ENCODE assay signal across 22 mouse cellular contexts in the genomic region with DNA sequence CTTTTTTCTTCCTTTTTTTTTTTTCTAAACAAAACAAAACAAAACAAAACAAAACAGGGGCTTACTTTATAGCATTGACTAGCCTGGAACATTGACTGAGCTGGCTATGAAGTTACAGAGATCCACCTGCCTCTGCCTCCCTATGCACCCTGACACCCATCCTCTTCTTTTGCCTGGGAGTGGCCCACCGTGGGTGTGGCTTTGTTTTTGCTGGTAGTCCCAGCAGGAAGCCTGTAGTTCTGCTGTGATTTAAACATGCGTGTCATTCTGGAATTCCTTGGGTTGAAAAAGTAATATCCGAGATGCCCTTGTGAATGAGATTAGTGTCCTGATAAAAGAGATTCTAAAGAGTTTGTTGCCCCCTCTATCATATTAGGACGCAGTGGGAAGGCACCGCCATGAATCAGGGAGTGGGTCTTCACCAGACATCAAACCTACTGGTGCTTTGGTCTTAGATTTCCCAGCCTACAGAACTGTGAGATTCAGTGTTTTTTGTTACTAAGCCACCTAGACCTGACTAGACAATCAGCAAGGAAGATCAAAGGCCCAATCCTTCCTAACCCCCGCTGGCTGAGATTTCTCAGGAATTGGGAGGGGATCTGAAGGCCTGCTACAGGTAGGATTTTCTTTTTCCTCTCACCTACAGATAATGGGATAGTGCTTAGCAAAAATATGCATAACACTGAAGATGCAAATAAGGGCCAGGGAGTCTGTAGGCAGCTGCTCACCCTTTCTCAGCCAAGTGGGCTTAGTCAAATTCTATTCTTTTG.
A peak's percentile ranks its signal among the peaks of the same experiment; 100 is the strongest.
DNase-seq lines count a peak whose midpoint lies in the region; TF ChIP-seq lines count a peak whose summit lies in the region.
"Had no signal": no experiment of that assay in that cellular context is flagged by ENCODE, and none has a peak within 500 bp of the region (broad histone marks: within the 10 kb centered on the region; RNA-seq: fewer than 3 reads in every experiment).

No protein-coding gene starts in this region.

- H3K9ac ChIP-seq in ES-Bruce4 (ENCODE audit: low read depth, poor library complexity, severe bottlenecking), result no peak overlapping the region
- H3K9ac ChIP-seq in ES-E14 (ENCODE audit: insufficient read depth, low read depth, low read length, poor library complexity, severe bottlenecking), result no peak overlapping the region
- H3K9ac ChIP-seq: embryonic facial prominence, embryonic 13.5 days; embryonic facial prominence, embryonic 15.5 days; forebrain, embryonic 12.5 days had no signal

- peak overlapping the region; percentile 33; the same call in 1 of the 2 replicates for H3K4me3 ChIP-seq in E14TG2a.4 (replicated peaks; ENCODE audit: low read length)
- H3K4me3 ChIP-seq in ES-Bruce4 (ENCODE audit: low read depth, low read length), result no peak overlapping the region
- no peak overlapping the region for H3K4me3 ChIP-seq in ES-E14 (ENCODE audit: insufficient read depth in 1 of 2, low read depth in 1 of 2, low read length in 2 of 2, poor library complexity in 1 of 2, severe bottlenecking in 1 of 2)
- H3K4me3 ChIP-seq: embryonic facial prominence, embryonic 13.5 days; embryonic facial prominence, embryonic 15.5 days; erythroblast, embryonic 14.5 days; forebrain, embryonic 10.5 days; forebrain, embryonic 12.5 days had no signal

- no peak overlapping the region; the same call in 1 of the 2 replicates for H3K27ac ChIP-seq in ES-Bruce4 (ENCODE audit: insufficient read depth, low read length)
- H3K27ac ChIP-seq in ES-E14 (ENCODE audit: insufficient read depth, low read depth, low read length, poor library complexity, severe bottlenecking), result peak overlapping the region; percentile 58
- H3K27ac ChIP-seq: embryonic facial prominence, embryonic 13.5 days; embryonic facial prominence, embryonic 15.5 days; forebrain, embryonic 10.5 days; forebrain, embryonic 12.5 days had no signal

- peak; percentile 60; the same call in 1 of the 2 replicates for TF ChIP-seq EP300 in ES-Bruce4 (IDR thresholded peaks at IDR 0.05; ENCODE audit: insufficient read depth, low read depth, low read length)

- H3K27me3 ChIP-seq in E14TG2a.4 (ENCODE audit: insufficient read depth, low read length) (peaks cover 13% of the 10 kb centered on the region; the same call in 1 of the 2 replicates), ES-Bruce4 (ENCODE audit: control insufficient read depth, insufficient read depth, low read length, poor library complexity, severe bottlenecking) (no peaks in the 10 kb centered on the region)
- H3K27me3 ChIP-seq: embryonic facial prominence, embryonic 13.5 days; embryonic facial prominence, embryonic 15.5 days had no signal

- H3K4me1 ChIP-seq in E14TG2a.4 (replicated peaks; ENCODE audit: low read depth, low read length) (peaks cover 65% of the 10 kb centered on the region), ES-Bruce4 (ENCODE audit: control insufficient read depth, insufficient read depth, low read length) (peaks cover 6% of the 10 kb centered on the region), ES-E14 (ENCODE audit: control insufficient read depth in 2 of 2, insufficient read depth in 2 of 2, low read length in 2 of 2, poor library complexity in 1 of 2) (peaks cover 12 to 21% of the 10 kb centered on the region in 2 experiments)
- H3K4me1 ChIP-seq: embryonic facial prominence, embryonic 15.5 days had no signal

- no peak for TF ChIP-seq CTCF in E14TG2a.4 (conservative IDR thresholded peaks at IDR 0.05; ENCODE audit: low read length)
- no peak for TF ChIP-seq CTCF in ES-Bruce4 (IDR thresholded peaks at IDR 0.05; ENCODE audit: low read depth, low read length)

- in situ Hi-C loops in ES-E14 (cut with MboI; ENCODE audit: low sequenced_read_pairs in 2 of 2, unreplicated experiment in 2 of 2), result no loop called here

- peaks cover 14% of the 10 kb centered on the region for H3K9me3 ChIP-seq in E14TG2a.4 (ENCODE audit: low read length)
- no peaks in the 10 kb centered on the region for H3K9me3 ChIP-seq in ES-Bruce4 (replicated peaks; ENCODE audit: control insufficient read depth, insufficient read depth, low read length, poor library complexity, severe bottlenecking)
- H3K9me3 ChIP-seq in ES-E14 (ENCODE audit: control insufficient read depth, insufficient read depth, low read depth, low read length), result no peaks in the 10 kb centered on the region
- H3K9me3 ChIP-seq: embryonic facial prominence, embryonic 13.5 days; embryonic facial prominence, embryonic 15.5 days; forebrain, embryonic 10.5 days; forebrain, embryonic 12.5 days had no signal

- 0 out of 2 replicates have a peak, but pooled peaks cover 3% of the 10 kb centered on the region for H3K36me3 ChIP-seq in E14TG2a.4 (ENCODE audit: insufficient read depth, low read length)
- no peaks in the 10 kb centered on the region for H3K36me3 ChIP-seq in ES-Bruce4 (ENCODE audit: control insufficient read depth, insufficient read depth, low read length, poor library complexity, severe bottlenecking)
- H3K36me3 ChIP-seq in ES-E14 (ENCODE audit: control insufficient read depth, insufficient read depth, low read length, poor library complexity, severe bottlenecking), result no peaks in the 10 kb centered on the region; the same call in 1 of the 2 replicates
- H3K36me3 ChIP-seq: embryonic facial prominence, embryonic 13.5 days; embryonic facial prominence, embryonic 15.5 days; forebrain, embryonic 10.5 days; forebrain, embryonic 12.5 days had no signal

- DNase-seq in ES-E14 (ENCODE audit: low read depth, low spot score) (peak; percentile 87), WW6 (ENCODE audit: low read depth, low spot score) (peak; percentile 73), liver (no peak)
- no peak for DNase-seq in left cerebral cortex, adult 8-10 months (ENCODE audit: low spot score in 2 of 2)
- DNase-seq in ovary, postnatal 36 days (ENCODE audit: low spot score), result no peak
- DNase-seq in left cerebral cortex, adult 9 months (ENCODE audit: low spot score in 2 of 2), result no peak
- DNase-seq: adrenal gland, adult 2 months; adrenal gland, postnatal 10 days; adrenal gland, postnatal 25 days; cerebellum, adult 11 months; cerebellum, adult 18-20 months; cerebellum, adult 8-10 months; cerebellum, postnatal 10 days; cerebellum, postnatal 36 days; embryo, embryonic 11 days had no signal

- no peak for TF ChIP-seq POLR2A in ES-Bruce4 (IDR thresholded peaks at IDR 0.05; ENCODE audit: insufficient read depth, low read length)

TF ChIP-seq in ES-E14, 5 proteins besides CTCF, POLR2A, EP300 and RAD21:
- TF ChIP-seq ZNF384 (IDR thresholded peaks at IDR 0.05; ENCODE audit: low read depth, low read length), result no peak
- TF ChIP-seq CHD2 (IDR thresholded peaks at IDR 0.05; ENCODE audit: low read depth, low read length), result 0 out of 2 replicates have a peak, but pooled peaks have one; percentile 16
- TF ChIP-seq ZC3H11A (IDR thresholded peaks at IDR 0.05; ENCODE audit: borderline replicate concordance, low read depth, low read length), result no peak
- 0 out of 2 replicates have a peak, but pooled peaks have one; percentile 28 for TF ChIP-seq MAFK (IDR thresholded peaks at IDR 0.05; ENCODE audit: insufficient read depth, low read depth, low read length)

Comparison
In these comparisons a context has a peak if more than half of its experiments do, and no peak if none do; other contexts are left out.
1. DNase-seq: peak in ES-E14 (single experiment) and WW6 (single experiment); none in left cerebral cortex, adult 8-10 months (0 of 2), ovary, postnatal 36 days (single experiment), liver (single experiment) and left cerebral cortex, adult 9 months (0 of 2).